In the genomic region with DNA sequence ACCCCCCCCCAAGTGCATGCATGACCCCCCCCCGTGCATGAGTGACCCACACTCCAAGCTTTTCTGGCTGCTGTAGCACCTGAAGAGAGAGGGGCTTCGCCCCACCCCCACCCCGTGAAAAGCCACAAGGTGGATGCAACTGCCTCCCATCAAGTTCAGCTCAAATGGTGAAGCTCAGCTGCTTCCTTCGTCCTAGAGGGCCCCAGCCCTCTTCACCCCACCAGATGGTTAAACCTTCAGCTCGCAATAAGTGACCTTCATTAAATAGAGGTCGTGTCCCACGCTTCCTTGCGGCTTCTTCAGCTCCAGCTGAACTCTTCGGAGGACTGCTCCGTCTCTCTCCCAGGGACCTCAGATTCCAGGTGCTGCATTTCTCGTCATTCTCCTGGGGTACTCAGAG, we compare ENCODE assay signal across 9 mouse cellular contexts. TPM values are rescaled to one million over a fixed set of nuclear protein-coding genes. Genes with fewer than 3 reads are reported as not detected.
DNase-seq lines count a peak whose midpoint lies in the region; ATAC-seq lines count a peak whose summit lies in the region.
"Had no signal": no experiment of that assay in that cellular context is flagged by ENCODE, and none has a peak within 500 bp of the region (broad histone marks: within the 10 kb centered on the region; RNA-seq: fewer than 3 reads in every experiment).

Gene Epha10 (plus strand): TSS at position 301 of the 400 bp plus-strand sequence.

- no peaks in the 10 kb centered on the region for H3K36me3 ChIP-seq in lung, embryonic 16.5 days (ENCODE audit: control insufficient read depth, insufficient read depth, low read length)
- H3K36me3 ChIP-seq in hindbrain, embryonic 10.5 days, result no peaks in the 10 kb centered on the region

- intact Hi-C loops in left cerebral cortex, postnatal 4 days (cut with DNase I), result no loop called here

- H3K4me3 ChIP-seq in lung, embryonic 16.5 days (ENCODE audit: low read length), result peak within 1 kb of the TSS; percentile 33
- H3K4me3 ChIP-seq in hindbrain, embryonic 10.5 days, result peak within 1 kb of the TSS; percentile 51

- 5% methylated on average over 11 of the region's 11 CpGs for WGBS in lung, embryonic 16.5 days
- 6% methylated on average over 11 of the region's 11 CpGs for WGBS in hindbrain, embryonic 10.5 days

- peak within 1 kb of the TSS; percentile 52 for H3K4me2 ChIP-seq in lung, embryonic 16.5 days (ENCODE audit: low read depth, low read length)

- peaks cover 43% of the 10 kb centered on the region for H3K27me3 ChIP-seq in lung, embryonic 16.5 days (ENCODE audit: control insufficient read depth, insufficient read depth, low read depth, low read length)
- peaks cover 68% of the 10 kb centered on the region for H3K27me3 ChIP-seq in hindbrain, embryonic 10.5 days (ENCODE audit: insufficient read depth, poor library complexity, severe bottlenecking)

- H3K9ac ChIP-seq in lung, embryonic 16.5 days (ENCODE audit: low read length), result no peak within 1 kb of the TSS

- no peak for ATAC-seq in lung, embryonic 16.5 days (ENCODE audit: low read depth)
- ATAC-seq in frontal cortex, adult (ENCODE audit: low TSS enrichment), result no peak

- no peaks in the 10 kb centered on the region for H3K9me3 ChIP-seq in lung, embryonic 16.5 days (ENCODE audit: control insufficient read depth, low read length)
- peaks cover 8% of the 10 kb centered on the region; the same call in 1 of the 2 replicates for H3K9me3 ChIP-seq in hindbrain, embryonic 10.5 days

- H3K27ac ChIP-seq in lung, embryonic 16.5 days (ENCODE audit: low read length), result no peak within 1 kb of the TSS
- peak within 1 kb of the TSS; percentile 76 for H3K27ac ChIP-seq in hindbrain, embryonic 10.5 days

- peaks cover 4% of the 10 kb centered on the region; the same call in 1 of the 2 replicates for H3K4me1 ChIP-seq in lung, embryonic 16.5 days (replicated peaks; ENCODE audit: control insufficient read depth, insufficient read depth, low read length)
- peaks cover 43% of the 10 kb centered on the region for H3K4me1 ChIP-seq in hindbrain, embryonic 10.5 days (replicated peaks)

- no peak for DNase-seq in lung, postnatal 10 days
- peak; percentile 19 for DNase-seq in hindbrain, embryonic 10.5 days (ENCODE audit: low spot score)
- DNase-seq in left cerebral cortex, postnatal 4 days, result no peak
- peak; percentile 43 for DNase-seq in retina, postnatal 1 day
- no peak for DNase-seq in urinary bladder, postnatal 10 days (ENCODE audit: low spot score)
- DNase-seq in kidney, postnatal 36 days, result no peak
- DNase-seq: heart, postnatal 36 days had no signal

RNA-seq across cellular contexts. Expression of gene Epha10, which starts in this region (rescaled TPM):
- polyA plus RNA-seq in lung, embryonic 16.5 days (2015; fragmentation: Nextera tagmentation; extraction: Ambion mirVana), result not detected in 2 replicates
- polyA plus RNA-seq in hindbrain, embryonic 10.5 days (2016; fragmentation: Nextera tagmentation; extraction: Ambion mirVana), result 3.8 and 7.6 TPM in 2 replicates
- total RNA-seq in left cerebral cortex, postnatal 4 days (2021), result 10 to 100 TPM; 15.7 to 18.8 TPM
- total RNA-seq: heart, postnatal 36 days had no signal

Comparison
In these comparisons a context has a peak if more than half of its experiments do, and no peak if none do; other contexts are left out.
1. DNase-seq: peak in hindbrain, embryonic 10.5 days (single experiment) and retina, postnatal 1 day (single experiment); none in lung, postnatal 10 days (single experiment), left cerebral cortex, postnatal 4 days (single experiment), urinary bladder, postnatal 10 days (single experiment) and kidney, postnatal 36 days (0 of 2).